Mouse (Mus musculus) lung, postnatal 25 days (tissue): ENCODE results near the gene Itpripl2.

ENCODE experiments used
- DNase-seq: peaks from one replicate; pipeline ENCODE4 v3.0.0; 2022; ENCODE audit warnings: low spot score

Itpripl2 gene

GRCm38 (mm10) chr7:118443895-118444485 lies 47.8 kb downstream of the Itpripl2 start:
- DNase-seq = no peak

- DNase-seq = no peak
Observed at GRCm38 (mm10) chr7:118443371-118443770, 48.4 kb downstream of the Itpripl2 start.

GRCm38 (mm10) chr7:118441535-118441934 lies 50.2 kb downstream of the Itpripl2 start:
- DNase-seq = peak; percentile 43

- DNase-seq = no peak
Observed at GRCm38 (mm10) chr7:118437101-118437802, 54.5 kb downstream of the Itpripl2 start.
